Mouse (Mus musculus) mouse embryonic stem cell (cell line): ENCODE results near the gene Col24a1.
"Not testable (repeated sequence)": the region's sequence is repeated elsewhere in the genome, so short reads cannot be mapped to it uniquely, and the experiment has no call there.

Experiments used
- in situ Hi-C, 2 experiments: fragments of 300-500 bp; cut with MboI; formaldehyde crosslinking; loops; 1 replicate in 1 of 2; 3 replicates in 1 of 2; pipeline ENCODE4 v1.14.3; 2019 to 2020; ENCODE audit warnings: low sequenced_read_pairs in 2 of 2, low pct_unique_long_range_greater_than_20kb in 1 of 2, mixed read lengths in 1 of 2; ENCODE audit not compliant: unreplicated experiment in 1 of 2

The Col24a1 gene

GRCm38 (mm10) chr3:145422044-145422443, 129.8 kb downstream of the Col24a1 start:
- in situ Hi-C loops: loop anchor here in 1 of 2 experiments (25.0 kb wide), 2 partner anchors 165 to 765 kb away; partner anchors contain the start of gene Znhit6

GRCm38 (mm10) chr3:145438352-145438751, 146.1 kb downstream of the Col24a1 start:
- in situ Hi-C loops: no loop called here

- in situ Hi-C loops: no loop called here
Observed at GRCm38 (mm10) chr3:145439086-145439485, 146.8 kb downstream of the Col24a1 start.

GRCm38 (mm10) chr3:145440993-145441392, 148.7 kb downstream of the Col24a1 start:
- in situ Hi-C loops: no loop called here

- in situ Hi-C loops: no loop called here
Observed at GRCm38 (mm10) chr3:145442268-145442667, 150.0 kb downstream of the Col24a1 start.

GRCm38 (mm10) chr3:145443167-145443566, 150.9 kb downstream of the Col24a1 start:
- in situ Hi-C loops: not testable (repeated sequence)

- in situ Hi-C loops: no loop called here
Observed at GRCm38 (mm10) chr3:145457039-145457438, 164.8 kb downstream of the Col24a1 start.

GRCm38 (mm10) chr3:145462351-145462750, 170.1 kb downstream of the Col24a1 start:
- in situ Hi-C loops: no loop called here

- in situ Hi-C loops: no loop called here
Observed at GRCm38 (mm10) chr3:145463731-145464130, 171.5 kb downstream of the Col24a1 start.

- in situ Hi-C loops: no loop called here
Observed at GRCm38 (mm10) chr3:145471094-145471493, 178.8 kb downstream of the Col24a1 start.

- in situ Hi-C loops: no loop called here
Observed at GRCm38 (mm10) chr3:145474163-145474562, 181.9 kb downstream of the Col24a1 start.

GRCm38 (mm10) chr3:145476634-145477033, 184.4 kb downstream of the Col24a1 start:
- in situ Hi-C loops: no loop called here

GRCm38 (mm10) chr3:145477074-145477473, 184.8 kb downstream of the Col24a1 start:
- in situ Hi-C loops: no loop called here

- in situ Hi-C loops: no loop called here
Observed at GRCm38 (mm10) chr3:145478446-145478845, 186.2 kb downstream of the Col24a1 start.

- in situ Hi-C loops: no loop called here
Observed at GRCm38 (mm10) chr3:145490279-145490678, 198.0 kb downstream of the Col24a1 start.

GRCm38 (mm10) chr3:145491326-145491725, 199.1 kb downstream of the Col24a1 start:
- in situ Hi-C loops: no loop called here

- in situ Hi-C loops: no loop called here
Observed at GRCm38 (mm10) chr3:145498127-145498526, 205.9 kb downstream of the Col24a1 start.

- in situ Hi-C loops: no loop called here
Observed at GRCm38 (mm10) chr3:145498893-145499292, 206.6 kb downstream of the Col24a1 start.

- in situ Hi-C loops: no loop called here
Observed at GRCm38 (mm10) chr3:145504830-145505229, 212.6 kb downstream of the Col24a1 start.

GRCm38 (mm10) chr3:145508550-145508949, 216.3 kb downstream of the Col24a1 start:
- in situ Hi-C loops: no loop called here

- in situ Hi-C loops: no loop called here
Observed at GRCm38 (mm10) chr3:145514197-145514596, 221.9 kb downstream of the Col24a1 start.
